Mouse (Mus musculus) ES-Bruce4 (cell line): ENCODE results near the gene Kif20b. TPM values are rescaled to one million over a fixed set of nuclear protein-coding genes. Genes with fewer than 3 reads are reported as not detected.
A peak's percentile ranks its signal among the peaks of the same experiment; 100 is the strongest.

Source experiments
- H3K27ac ChIP-seq: 2 replicates; pipeline ENCODE4 v1.5.1; 2012; ENCODE audit warnings: low read length, inconsistent platforms; ENCODE audit not compliant: insufficient read depth
- H3K27me3 ChIP-seq: 2 replicates; pipeline ENCODE4 v1.6.1; 2012; ENCODE audit warnings: mild to moderate bottlenecking, low read length, inconsistent platforms; ENCODE audit not compliant: control insufficient read depth, poor library complexity, insufficient read depth, severe bottlenecking
- H3K36me3 ChIP-seq: 2 replicates; pipeline ENCODE4 v1.6.1; 2012; ENCODE audit warnings: inconsistent platforms, mild to moderate bottlenecking, low read length, moderate library complexity; ENCODE audit not compliant: control insufficient read depth, poor library complexity, insufficient read depth, severe bottlenecking
- H3K4me1 ChIP-seq: one replicate; pipeline ENCODE4 v1.8.1; 2011; ENCODE audit warnings: low read length; ENCODE audit not compliant: control insufficient read depth, insufficient read depth
- H3K4me3 ChIP-seq: 2 replicates; pipeline ENCODE4 v1.5.1; 2011; ENCODE audit warnings: low read depth, mild to moderate bottlenecking, low read length
- H3K9ac ChIP-seq: 2 replicates; pipeline ENCODE4 v1.6.1; 2012; ENCODE audit warnings: low read depth, mild to moderate bottlenecking, inconsistent platforms; ENCODE audit not compliant: poor library complexity, severe bottlenecking
- H3K9me3 ChIP-seq: replicated peaks from 2 replicates; pipeline ENCODE4 v1.6.1; 2012; ENCODE audit warnings: mild to moderate bottlenecking, low read length, inconsistent platforms; ENCODE audit not compliant: control insufficient read depth, poor library complexity, insufficient read depth, severe bottlenecking
- CTCF ChIP-seq: IDR thresholded peaks from one replicate; pipeline ENCODE4 v1.8.1; 2011; ENCODE audit warnings: low read depth, low read length
- EP300 ChIP-seq: IDR thresholded peaks from 2 replicates; pipeline ENCODE4 v1.6.1; 2011; ENCODE audit warnings: low read depth, low read length; ENCODE audit not compliant: insufficient read depth
- POLR2A ChIP-seq: IDR thresholded peaks from one replicate; pipeline ENCODE4 v1.8.1; 2011; ENCODE audit warnings: low read length; ENCODE audit not compliant: insufficient read depth
- polyA plus RNA-seq: library from polyadenylated mRNA; stranded (reverse); fragments of >200 nt; gene quantifications from 2 replicates; pipeline ENCODE4 v1.2.4, GENCODE M21; 2011; ENCODE audit warnings: low read depth; ENCODE audit not compliant: missing spikeins, insufficient read depth, insufficient read length

Gene Kif20b
- polyA plus RNA-seq, 1 experiment = 144 TPM

- no peaks in the 10 kb centered on the region for H3K27me3 ChIP-seq
- no peak overlapping the region for H3K27ac ChIP-seq
- no peaks in the 10 kb centered on the region for H3K4me1 ChIP-seq
- no peak overlapping the region for H3K9ac ChIP-seq
- 0 out of 2 replicates have a peak, but pooled peaks cover 4% of the 10 kb centered on the region for H3K9me3 ChIP-seq
- no peak overlapping the region for H3K4me3 ChIP-seq
- TF ChIP-seq CTCF (no peak), EP300 (no peak), POLR2A (no peak)
- H3K36me3 ChIP-seq = no peaks in the 10 kb centered on the region
Measured at GRCm38 (mm10) chr19:34905424-34905823, 16.7 kb upstream of the Kif20b start.

- Histone ChIP-seq H3K27me3 (no peaks in the 10 kb centered on the region), H3K36me3 (no peaks in the 10 kb centered on the region), H3K9ac (no peak overlapping the region), H3K4me3 (no peak overlapping the region), H3K9me3 (0 out of 2 replicates have a peak, but pooled peaks cover 4% of the 10 kb centered on the region), H3K27ac (no peak overlapping the region), H3K4me1 (no peaks in the 10 kb centered on the region)
- TF ChIP-seq POLR2A (no peak), CTCF (no peak), EP300 (no peak)
Measured at GRCm38 (mm10) chr19:34906772-34907171, 15.4 kb upstream of the Kif20b start.

DNA sequence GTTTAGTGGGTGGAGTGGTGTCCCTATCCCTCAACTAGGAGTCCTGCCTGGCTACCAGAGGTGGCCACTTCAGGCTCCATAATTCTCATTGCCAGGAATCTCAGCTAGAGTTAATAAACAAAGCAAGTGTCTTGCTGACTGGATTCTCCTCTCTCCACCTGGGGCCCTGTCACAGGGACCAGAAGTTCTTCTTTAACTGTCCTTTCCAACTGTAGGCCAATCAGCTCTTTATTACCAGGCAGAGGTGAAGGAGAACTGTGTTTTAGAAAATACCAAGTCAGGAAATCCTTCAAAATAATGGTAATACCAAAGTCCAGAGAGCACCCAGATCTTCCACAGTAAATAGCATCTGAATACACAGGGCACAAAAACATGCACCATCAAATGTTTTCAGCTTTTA is 9.8 kb upstream of the Kif20b start:
- H3K9me3 ChIP-seq = no peaks in the 10 kb centered on the region
- H3K27me3 ChIP-seq = no peaks in the 10 kb centered on the region

GRCm38 (mm10) chr19:34920066-34920465 is 2.1 kb upstream of the Kif20b start:
- H3K27me3 ChIP-seq = no peaks in the 10 kb centered on the region
- H3K36me3 ChIP-seq = peaks cover 8% of the 10 kb centered on the region
- no peak overlapping the region for H3K9ac ChIP-seq
- TF ChIP-seq CTCF = no peak
- no peak for TF ChIP-seq POLR2A
- no peak for TF ChIP-seq EP300
- H3K4me1 ChIP-seq = peaks cover 2% of the 10 kb centered on the region
- H3K27ac ChIP-seq = no peak overlapping the region
- H3K9me3 ChIP-seq = no peaks in the 10 kb centered on the region
- H3K4me3 ChIP-seq = no peak overlapping the region

More for the DNA sequence above, 9.8 kb upstream of the Kif20b start:
- H3K36me3 ChIP-seq = no peaks in the 10 kb centered on the region
- H3K27ac ChIP-seq = no peak overlapping the region
- TF ChIP-seq POLR2A (no peak), CTCF (no peak), EP300 (no peak)
- no peak overlapping the region for H3K9ac ChIP-seq
- no peak overlapping the region for H3K4me3 ChIP-seq
- H3K4me1 ChIP-seq = no peaks in the 10 kb centered on the region

DNA sequence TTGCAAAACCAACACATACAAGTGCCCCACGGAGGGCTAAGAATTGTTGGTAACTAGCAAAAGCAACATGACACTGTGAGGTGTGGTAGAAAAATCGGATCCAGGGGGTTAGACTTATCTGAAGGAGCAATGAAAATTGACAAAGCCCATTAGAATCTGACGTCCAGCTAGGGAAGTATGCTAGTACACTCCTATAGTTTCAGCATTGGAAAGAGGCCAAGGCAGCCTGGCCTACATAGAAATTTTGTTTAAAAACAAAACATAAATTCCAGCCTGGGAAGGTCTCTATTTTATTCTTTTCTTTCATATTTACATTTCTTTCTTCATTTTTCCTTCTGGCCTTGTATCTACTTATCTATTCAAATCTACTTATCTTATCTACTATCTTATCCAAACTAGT is 1.6 kb upstream of the Kif20b start:
- no peak for TF ChIP-seq CTCF
- no peak overlapping the region for H3K4me3 ChIP-seq
- peaks cover 12% of the 10 kb centered on the region for H3K36me3 ChIP-seq
- H3K4me1 ChIP-seq = peaks cover 2% of the 10 kb centered on the region
- H3K9ac ChIP-seq = no peak overlapping the region
- H3K9me3 ChIP-seq = no peaks in the 10 kb centered on the region
- no peak overlapping the region for H3K27ac ChIP-seq
- H3K27me3 ChIP-seq = no peaks in the 10 kb centered on the region

DNA sequence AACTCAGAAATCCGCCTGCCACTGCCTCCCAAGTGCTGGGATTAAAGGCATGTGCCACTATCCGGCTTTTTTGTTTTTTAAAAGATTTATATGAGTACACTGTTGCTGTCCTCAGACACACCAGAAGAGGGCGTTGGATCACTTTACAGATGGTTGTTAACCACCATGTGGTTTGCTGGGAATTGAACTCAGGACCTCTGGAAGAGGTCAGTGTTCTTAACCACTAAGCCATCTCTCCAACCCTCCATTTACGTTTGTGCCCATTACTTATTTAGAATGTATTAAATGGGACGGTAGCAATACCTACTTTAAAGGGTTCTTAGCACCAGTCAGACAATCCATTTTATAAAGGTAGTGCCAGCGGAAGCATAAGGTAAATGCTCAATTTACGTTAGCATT is 909 bp upstream of the Kif20b start:
- Histone ChIP-seq H3K4me1 (peaks cover 2% of the 10 kb centered on the region), H3K27me3 (no peaks in the 10 kb centered on the region), H3K9me3 (no peaks in the 10 kb centered on the region), H3K4me3 (peak overlapping the region; percentile 93), H3K27ac (no peak overlapping the region), H3K9ac (peak overlapping the region; percentile 67), H3K36me3 (peaks cover 16% of the 10 kb centered on the region)
- TF ChIP-seq CTCF (no peak), POLR2A (no peak), EP300 (no peak)
